Mouse (Mus musculus): Measurements from ENCODE around the gene Efcab6.

The Efcab6 gene

GRCm38 (mm10) chr15:83972206-83972605 lies 93.0 kb downstream of the Efcab6 start:
- no peak for DNase-seq (ENCODE audit: low spot score)

- no peak for DNase-seq (ENCODE audit: low spot score)
These were observed 97.4 kb downstream of the Efcab6 start for GRCm38 (mm10) chr15:83967802-83968201.

GRCm38 (mm10) chr15:83965126-83965525 lies 100.1 kb downstream of the Efcab6 start:
- DNase-seq (ENCODE audit: low spot score) = no peak

- DNase-seq (ENCODE audit: low spot score) = no peak
These were observed 106.8 kb downstream of the Efcab6 start for GRCm38 (mm10) chr15:83958376-83958775.

GRCm38 (mm10) chr15:83956996-83957395 lies 108.2 kb downstream of the Efcab6 start:
- DNase-seq (ENCODE audit: low spot score) = no peak

GRCm38 (mm10) chr15:83955948-83956707 lies 109.1 kb downstream of the Efcab6 start:
- no peak for DNase-seq (ENCODE audit: low spot score)

- DNase-seq (ENCODE audit: low spot score) = no peak
These were observed 115.3 kb downstream of the Efcab6 start for GRCm38 (mm10) chr15:83949729-83950491.

GRCm38 (mm10) chr15:83939703-83940102 lies 125.5 kb downstream of the Efcab6 start:
- DNase-seq (ENCODE audit: low spot score) = no peak

GRCm38 (mm10) chr15:83938466-83938865 lies 126.7 kb downstream of the Efcab6 start:
- DNase-seq (ENCODE audit: low spot score) = no peak

GRCm38 (mm10) chr15:83936506-83936905 lies 128.7 kb downstream of the Efcab6 start:
- no peak for DNase-seq (ENCODE audit: low spot score)

- DNase-seq (ENCODE audit: low spot score) = no peak
These were observed 130.4 kb downstream of the Efcab6 start for GRCm38 (mm10) chr15:83934816-83935215.

- no peak for DNase-seq (ENCODE audit: low spot score)
These were observed 139.8 kb downstream of the Efcab6 start for GRCm38 (mm10) chr15:83925338-83925737.

GRCm38 (mm10) chr15:83924656-83925055 lies 140.5 kb downstream of the Efcab6 start:
- DNase-seq (ENCODE audit: low spot score) = no peak

- DNase-seq (ENCODE audit: low spot score) = no peak
These were observed 149.8 kb downstream of the Efcab6 start for GRCm38 (mm10) chr15:83915376-83915775.

- DNase-seq (ENCODE audit: low spot score) = no peak
These were observed 152.0 kb downstream of the Efcab6 start for GRCm38 (mm10) chr15:83913028-83913714.

- no peak for DNase-seq (ENCODE audit: low spot score)
These were observed 158.7 kb downstream of the Efcab6 start for GRCm38 (mm10) chr15:83906472-83906871.

- DNase-seq (ENCODE audit: low spot score) = no peak
These were observed 167.9 kb downstream of the Efcab6 start for GRCm38 (mm10) chr15:83897286-83897685.

- no peak for DNase-seq (ENCODE audit: low spot score)
These were observed 169.2 kb downstream of the Efcab6 start for GRCm38 (mm10) chr15:83896011-83896410.

- DNase-seq (ENCODE audit: low spot score) = no peak
These were observed 170.9 kb downstream of the Efcab6 start for GRCm38 (mm10) chr15:83894261-83894660.

GRCm38 (mm10) chr15:83892871-83893270 lies 172.3 kb downstream of the Efcab6 start:
- DNase-seq (ENCODE audit: low spot score) = no peak

GRCm38 (mm10) chr15:83884291-83884690 lies 180.9 kb downstream of the Efcab6 start:
- DNase-seq (ENCODE audit: low spot score) = no peak

GRCm38 (mm10) chr15:83883821-83884220 lies 181.4 kb downstream of the Efcab6 start:
- DNase-seq (ENCODE audit: low spot score) = no peak

- no peak for DNase-seq (ENCODE audit: low spot score)
These were observed 185.3 kb downstream of the Efcab6 start for GRCm38 (mm10) chr15:83879845-83880244.

Measured in c-Kit-positive CD71-positive TER-119-positive erythroid progenitor cells, embryonic 14.5 days (primary cell).